Mouse (Mus musculus) retina, embryonic 14.5 days (tissue): ENCODE results near the gene Tbck.

ENCODE experiments used
- DNase-seq: peaks from one replicate; pipeline ENCODE4 v3.0.0-alpha.2; 2015; ENCODE audit warnings: low spot score

The Tbck gene

GRCm38 (mm10) chr3:132683447-132684230, at the start of gene Tbck:
Tbck (plus strand) TSS chr3:132684144.
- DNase-seq: peak; percentile 94

- DNase-seq: no peak
These were observed 46.9 kb upstream of the Tbck start for GRCm38 (mm10) chr3:132637080-132637479.

GRCm38 (mm10) chr3:132644071-132644470, 39.9 kb upstream of the Tbck start:
- no peak for DNase-seq

GRCm38 (mm10) chr3:132646814-132647213, 37.1 kb upstream of the Tbck start:
- DNase-seq: no peak

GRCm38 (mm10) chr3:132649368-132649767, 34.6 kb upstream of the Tbck start:
- DNase-seq: no peak

- no peak for DNase-seq
These were observed 33.8 kb upstream of the Tbck start for GRCm38 (mm10) chr3:132650191-132650590.

GRCm38 (mm10) chr3:132651776-132652175, 32.2 kb upstream of the Tbck start:
- DNase-seq: no peak

GRCm38 (mm10) chr3:132653959-132654358, 30.0 kb upstream of the Tbck start:
- no peak for DNase-seq

- DNase-seq: no peak
These were observed 28.0 kb upstream of the Tbck start for GRCm38 (mm10) chr3:132655955-132656354.

- DNase-seq: no peak
These were observed 6.5 kb upstream of the Tbck start for GRCm38 (mm10) chr3:132677494-132677893.

GRCm38 (mm10) chr3:132684231-132684928, 436 bp downstream of the Tbck start, which contains the start of gene Aimp1:
Aimp1 (minus strand) TSS chr3:132684370.
- DNase-seq: peak; percentile 2

- peak; percentile 69 for DNase-seq
These were observed 17.4 kb downstream of the Tbck start for GRCm38 (mm10) chr3:132701368-132701767.

GRCm38 (mm10) chr3:132704216-132704615, 20.3 kb downstream of the Tbck start:
- no peak for DNase-seq

- no peak for DNase-seq
These were observed 23.0 kb downstream of the Tbck start for GRCm38 (mm10) chr3:132706977-132707376.

GRCm38 (mm10) chr3:132713913-132714312, 30.0 kb downstream of the Tbck start:
- DNase-seq: no peak

- DNase-seq: no peak
These were observed 33.4 kb downstream of the Tbck start for GRCm38 (mm10) chr3:132717316-132717715.

- no peak for DNase-seq
These were observed 40.4 kb downstream of the Tbck start for GRCm38 (mm10) chr3:132724326-132724725.

GRCm38 (mm10) chr3:132744287-132745146, 60.6 kb downstream of the Tbck start:
- DNase-seq: no peak

- peak; percentile 77 for DNase-seq
These were observed 63.1 kb downstream of the Tbck start for GRCm38 (mm10) chr3:132747036-132747435.

GRCm38 (mm10) chr3:132747766-132748165, 63.8 kb downstream of the Tbck start:
- DNase-seq: no peak

- no peak for DNase-seq
These were observed 64.8 kb downstream of the Tbck start for GRCm38 (mm10) chr3:132748750-132749149.

- DNase-seq: no peak
These were observed 68.8 kb downstream of the Tbck start for GRCm38 (mm10) chr3:132752772-132753171.
